In the genomic region with DNA sequence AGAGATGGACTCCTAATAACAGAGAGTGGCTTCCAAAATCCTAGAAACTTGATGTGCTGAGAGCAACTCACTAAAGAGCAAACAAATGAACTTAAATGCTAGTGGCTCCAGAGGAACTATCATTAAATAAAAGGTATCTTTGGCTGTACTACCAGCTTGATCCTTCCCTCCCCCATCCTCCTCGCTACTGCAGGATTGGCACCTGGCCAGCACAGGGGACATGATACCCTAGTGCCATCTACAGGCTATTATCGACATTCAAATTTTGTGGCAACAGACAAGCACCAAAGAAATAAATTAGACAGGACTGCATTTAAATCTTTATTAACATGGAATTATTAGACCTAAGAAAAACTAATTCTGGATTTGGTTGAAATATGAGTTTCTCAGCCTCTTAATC, we compare ENCODE assay signal across 8 mouse cellular contexts. TPM values are rescaled to one million over a fixed set of nuclear protein-coding genes. Genes with fewer than 3 reads are reported as not detected.
DNase-seq lines count a peak whose midpoint lies in the region; ATAC-seq and TF ChIP-seq lines count a peak whose summit lies in the region.

No protein-coding gene starts in this region.

- H3K4me3 ChIP-seq in ES-E14 (ENCODE audit: insufficient read depth in 1 of 2, low read depth in 1 of 2, low read length in 2 of 2, poor library complexity in 1 of 2, severe bottlenecking in 1 of 2) = no peak overlapping the region
- no peak overlapping the region for H3K4me3 ChIP-seq in embryonic fibroblast, embryonic 13.5 days (ENCODE audit: insufficient read depth, low read length)
- no peak overlapping the region for H3K4me3 ChIP-seq in heart, postnatal 0 days (ENCODE audit: low read depth, low read length)

- H3K4me1 ChIP-seq in ES-E14 (ENCODE audit: control insufficient read depth in 2 of 2, insufficient read depth in 2 of 2, low read length in 2 of 2, poor library complexity in 1 of 2) = no peaks in the 10 kb centered on the region
- no peaks in the 10 kb centered on the region for H3K4me1 ChIP-seq in embryonic fibroblast, embryonic 13.5 days (ENCODE audit: control insufficient read depth, insufficient read depth, low read length)
- H3K4me1 ChIP-seq in heart, postnatal 0 days (ENCODE audit: control insufficient read depth, insufficient read depth) = 0 out of 2 replicates have a peak, but pooled peaks cover 2% of the 10 kb centered on the region

- peak; percentile 73; the same call in 1 of the 2 replicates for TF ChIP-seq CTCF in embryonic fibroblast, embryonic 13.5 days (IDR thresholded peaks at IDR 0.05; ENCODE audit: borderline replicate concordance, insufficient read depth, low read length)
- TF ChIP-seq CTCF in heart, postnatal 0 days (IDR thresholded peaks at IDR 0.05; ENCODE audit: low read depth) = peak; percentile 82

- no peak for DNase-seq in ES-E14 (ENCODE audit: low read depth, low spot score)
- DNase-seq in adrenal gland, postnatal 36 days = peak; percentile 57 to 60
- peak; percentile 66 for DNase-seq in heart, postnatal 0 days (ENCODE audit: low spot score)
- DNase-seq in layer of hippocampus, adult 9-11 months = peak; percentile 71
- peak; percentile 29 for DNase-seq in lung, postnatal 36 days
- peak; percentile 87 for DNase-seq in right cerebral cortex, postnatal 4 days
- DNase-seq in thymus, postnatal 10 days (ENCODE audit: low spot score in 2 of 2) = no peak

- no peak overlapping the region for H3K4me2 ChIP-seq in heart, postnatal 0 days (ENCODE audit: low read depth, low read length)

- H3K27me3 ChIP-seq in heart, postnatal 0 days (ENCODE audit: control insufficient read depth, insufficient read depth, low read length) = no peaks in the 10 kb centered on the region

- in situ Hi-C loops in ES-E14 (cut with MboI; ENCODE audit: low sequenced_read_pairs in 2 of 2, unreplicated experiment in 2 of 2) = loop anchor here in 1 of 2 experiments (25.0 kb wide), 1 partner anchor 547 kb away; no protein-coding TSS in a partner anchor

- TF ChIP-seq POLR2A in embryonic fibroblast, embryonic 13.5 days (IDR thresholded peaks at IDR 0.05; ENCODE audit: low read depth, low read length) = no peak

- peak; percentile 66 for ATAC-seq in heart, postnatal 0 days (ENCODE audit: insufficient read depth, low read depth)

- no peak overlapping the region for H3K9ac ChIP-seq in ES-E14 (ENCODE audit: insufficient read depth, low read depth, low read length, poor library complexity, severe bottlenecking)
- no peak overlapping the region for H3K9ac ChIP-seq in heart, postnatal 0 days (replicated peaks; ENCODE audit: low read depth, low read length)

- WGBS in heart, postnatal 0 days = 2% methylated on average over 2 of the region's 2 CpGs

- no peak for TF ChIP-seq EP300 in heart, postnatal 0 days (IDR thresholded peaks at IDR 0.05; ENCODE audit: low read depth)

- no peaks in the 10 kb centered on the region for H3K9me3 ChIP-seq in ES-E14 (ENCODE audit: control insufficient read depth, insufficient read depth, low read depth, low read length)
- H3K9me3 ChIP-seq in heart, postnatal 0 days (replicated peaks; ENCODE audit: control insufficient read depth, low read length) = no peaks in the 10 kb centered on the region

- no peaks in the 10 kb centered on the region for H3K36me3 ChIP-seq in ES-E14 (ENCODE audit: control insufficient read depth, insufficient read depth, low read length, poor library complexity, severe bottlenecking)
- H3K36me3 ChIP-seq in heart, postnatal 0 days (replicated peaks; ENCODE audit: control insufficient read depth, insufficient read depth, low read length) = no peaks in the 10 kb centered on the region

- no peak overlapping the region for H3K27ac ChIP-seq in ES-E14 (ENCODE audit: insufficient read depth, low read depth, low read length, poor library complexity, severe bottlenecking)
- no peak overlapping the region for H3K27ac ChIP-seq in embryonic fibroblast, embryonic 13.5 days (ENCODE audit: insufficient read depth, low read length)
- no peak overlapping the region for H3K27ac ChIP-seq in heart, postnatal 0 days (ENCODE audit: low read depth)

TF ChIP-seq in ES-E14, 5 proteins besides CTCF, POLR2A, EP300 and RAD21:
- no peak for TF ChIP-seq CHD2 (IDR thresholded peaks at IDR 0.05; ENCODE audit: low read depth, low read length)
- no peak for TF ChIP-seq HCFC1 (IDR thresholded peaks at IDR 0.05; ENCODE audit: borderline replicate concordance, insufficient read depth, low read length)
- no peak for TF ChIP-seq ZNF384 (IDR thresholded peaks at IDR 0.05; ENCODE audit: low read depth, low read length)
- 0 out of 2 replicates have a peak, but pooled peaks have one; percentile 8 for TF ChIP-seq ZC3H11A (IDR thresholded peaks at IDR 0.05; ENCODE audit: borderline replicate concordance, low read depth, low read length)
- TF ChIP-seq MAFK (IDR thresholded peaks at IDR 0.05; ENCODE audit: insufficient read depth, low read depth, low read length) = no peak

RNA-seq across cellular contexts. Expression of a gene that starts 6.0 kb away (rescaled TPM):
- total RNA-seq in ES-E14 (2012; rRNA removed) = 0.48 and 0.71 TPM in 2 replicates
- total RNA-seq in adrenal gland, postnatal 36 days (2021) = 1 to 10 TPM; 1.6 to 3.1 TPM
- polyA plus RNA-seq in embryonic fibroblast, embryonic 13.5 days (2011; ENCODE audit: insufficient read length, low read depth, missing spikeins) = 27.5 and 29.6 TPM in 2 replicates
- 0.88 and 2.7 TPM in 2 replicates for total RNA-seq in heart, postnatal 0 days (2014; rRNA removed; ENCODE audit: low replicate concordance)
- polyA plus RNA-seq in heart, postnatal 0 days (2015; fragmentation: Nextera tagmentation; extraction: Ambion mirVana) = 2.6 and 2.9 TPM in 2 replicates

Comparison
In these comparisons a context has a peak if more than half of its experiments do, and no peak if none do; other contexts are left out.
1. DNase-seq: peak in adrenal gland, postnatal 36 days (2 of 2), heart, postnatal 0 days (single experiment), layer of hippocampus, adult 9-11 months (single experiment), lung, postnatal 36 days (single experiment) and right cerebral cortex, postnatal 4 days (single experiment); none in ES-E14 (single experiment) and thymus, postnatal 10 days (0 of 2).